ENCODE assay signal across 8 mouse cellular contexts in the genomic region with DNA sequence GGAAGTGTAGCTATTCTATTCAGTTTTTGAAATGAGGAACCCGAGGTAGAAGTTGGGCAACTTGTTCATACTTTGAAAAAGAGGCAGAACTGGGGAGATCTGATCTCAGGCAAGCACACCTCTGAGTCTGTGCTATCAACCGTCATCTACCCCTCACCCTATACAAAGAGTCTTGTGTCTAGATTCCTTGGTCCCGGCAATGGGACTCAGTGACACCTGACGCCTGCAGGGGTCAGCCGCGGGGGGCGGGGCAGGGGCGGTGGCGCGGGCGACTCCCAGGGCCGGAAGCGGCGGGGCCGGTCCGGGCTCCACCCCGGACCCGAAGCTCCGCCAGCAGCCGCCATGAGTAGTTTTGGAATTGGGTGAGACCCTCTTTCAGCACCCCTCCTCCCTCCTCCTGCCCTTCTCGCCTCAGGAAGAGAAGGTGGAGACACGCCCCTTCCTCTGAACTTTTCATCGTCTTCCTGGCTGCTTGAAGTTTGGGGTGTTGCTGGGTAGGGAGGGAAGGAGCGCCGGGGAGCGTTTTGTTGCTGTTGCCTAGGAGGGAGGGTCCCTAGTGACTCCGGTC. TPM values are rescaled to one million over a fixed set of nuclear protein-coding genes. Genes with fewer than 3 reads are reported as not detected.
DNase-seq lines count a peak whose midpoint lies in the region; ATAC-seq and TF ChIP-seq lines count a peak whose summit lies in the region.

No protein-coding gene starts in this region.

- peaks cover 10% of the 10 kb centered on the region for H3K4me1 ChIP-seq in forebrain, embryonic 11.5 days (replicated peaks; ENCODE audit: control insufficient read depth, insufficient read depth, low read length)
- peaks cover 59% of the 10 kb centered on the region for H3K4me1 ChIP-seq in hindbrain, embryonic 13.5 days (replicated peaks)
- H3K4me1 ChIP-seq in liver, adult 2 months (ENCODE audit: control insufficient read depth, insufficient read depth, low read length) = 0 out of 2 replicates have a peak, but pooled peaks cover 2% of the 10 kb centered on the region
- no peaks in the 10 kb centered on the region; the same call in 1 of the 2 replicates for H3K4me1 ChIP-seq in midbrain, postnatal 0 days (ENCODE audit: insufficient read depth, low read length)

- 2% methylated on average over 25 of the region's 27 CpGs for WGBS in forebrain, embryonic 11.5 days
- 4% methylated on average over 26 of the region's 27 CpGs for WGBS in hindbrain, embryonic 13.5 days
- WGBS in liver, adult 2 months = 1% methylated on average over 27 of the region's 27 CpGs
- WGBS in midbrain, postnatal 0 days = 7% methylated on average over 23 of the region's 27 CpGs

- H3K9me3 ChIP-seq in forebrain, embryonic 11.5 days (ENCODE audit: control insufficient read depth, low read length) = no peaks in the 10 kb centered on the region
- H3K9me3 ChIP-seq in hindbrain, embryonic 13.5 days = no peaks in the 10 kb centered on the region
- no peaks in the 10 kb centered on the region for H3K9me3 ChIP-seq in midbrain, postnatal 0 days (ENCODE audit: low read length)

- H3K4me2 ChIP-seq in forebrain, embryonic 11.5 days (ENCODE audit: low read depth, low read length, severe bottlenecking) = peak overlapping the region; percentile 74
- H3K4me2 ChIP-seq in hindbrain, embryonic 13.5 days = peak overlapping the region; percentile 52
- peak overlapping the region; percentile 36 for H3K4me2 ChIP-seq in midbrain, postnatal 0 days (ENCODE audit: low read depth, low read length, poor library complexity, severe bottlenecking)

- DNase-seq in urinary bladder, postnatal 14 days (ENCODE audit: low spot score) = peak; percentile 58
- no peak for DNase-seq in urinary bladder, adult 2 months (ENCODE audit: low spot score)
- peak; percentile 82 for DNase-seq in forebrain, embryonic 11.5 days (ENCODE audit: low spot score)
- DNase-seq in liver, adult 2 months (ENCODE audit: extremely low read depth, low read depth, low spot score) = peak; percentile 18
- DNase-seq in midbrain, postnatal 0 days (ENCODE audit: low spot score) = no peak
- no peak for DNase-seq in right cerebral cortex, postnatal 25 days
- DNase-seq in layer of hippocampus, postnatal 36 days = no peak

- no peak for ATAC-seq in forebrain, embryonic 11.5 days (replicated peaks; ENCODE audit: low FRiP score)
- ATAC-seq in hindbrain, embryonic 13.5 days (ENCODE audit: low FRiP score) = no peak
- no peak for ATAC-seq in midbrain, postnatal 0 days (ENCODE audit: low FRiP score)

- no peaks in the 10 kb centered on the region for H3K79me2 ChIP-seq in liver, adult 2 months (ENCODE audit: control insufficient read depth, insufficient read depth, low read length)

- TF ChIP-seq POLR2A in liver, adult 2 months (IDR thresholded peaks at IDR 0.05; ENCODE audit: extremely low read depth, insufficient read depth, low read length) = no peak

- no peak overlapping the region for H3K27ac ChIP-seq in forebrain, embryonic 11.5 days (ENCODE audit: low read depth, low read length)
- no peak overlapping the region for H3K27ac ChIP-seq in hindbrain, embryonic 13.5 days
- no peak overlapping the region for H3K27ac ChIP-seq in liver, adult 2 months (replicated peaks; ENCODE audit: insufficient read depth, low read depth, low read length)
- H3K27ac ChIP-seq in midbrain, postnatal 0 days (ENCODE audit: low read depth, low read length) = no peak overlapping the region

- H3K36me3 ChIP-seq in forebrain, embryonic 11.5 days (ENCODE audit: control insufficient read depth, insufficient read depth, low read length) = no peaks in the 10 kb centered on the region
- H3K36me3 ChIP-seq in hindbrain, embryonic 13.5 days = peaks cover 32% of the 10 kb centered on the region
- H3K36me3 ChIP-seq in liver, adult 2 months (ENCODE audit: control insufficient read depth, insufficient read depth, low read length) = no peaks in the 10 kb centered on the region
- H3K36me3 ChIP-seq in midbrain, postnatal 0 days (ENCODE audit: insufficient read depth, low read length) = peaks cover 7% of the 10 kb centered on the region

- H3K27me3 ChIP-seq in forebrain, embryonic 11.5 days (ENCODE audit: control insufficient read depth, insufficient read depth, low read length) = peaks cover 41% of the 10 kb centered on the region
- H3K27me3 ChIP-seq in hindbrain, embryonic 13.5 days = peaks cover 48% of the 10 kb centered on the region
- peaks cover 16% of the 10 kb centered on the region for H3K27me3 ChIP-seq in liver, adult 2 months (ENCODE audit: control insufficient read depth, insufficient read depth, low read length)
- H3K27me3 ChIP-seq in midbrain, postnatal 0 days (ENCODE audit: insufficient read depth, low read length) = no peaks in the 10 kb centered on the region

- peak overlapping the region; percentile 59 for H3K9ac ChIP-seq in forebrain, embryonic 11.5 days (ENCODE audit: low read length)
- H3K9ac ChIP-seq in hindbrain, embryonic 13.5 days = peak overlapping the region; percentile 65
- H3K9ac ChIP-seq in liver, adult 2 months (ENCODE audit: low read depth, low read length) = peak overlapping the region; percentile 61
- 0 out of 2 replicates have a peak overlapping the region, but pooled peaks have one; percentile 19 for H3K9ac ChIP-seq in midbrain, postnatal 0 days (replicated peaks; ENCODE audit: low read length, poor library complexity, severe bottlenecking)

- H3K4me3 ChIP-seq in forebrain, embryonic 11.5 days (ENCODE audit: low read depth, low read length) = peak overlapping the region; percentile 48
- H3K4me3 ChIP-seq in hindbrain, embryonic 13.5 days = peak overlapping the region; percentile 34
- H3K4me3 ChIP-seq in liver, adult 2 months (ENCODE audit: insufficient read depth, low read depth, low read length) = peak overlapping the region; percentile 66
- H3K4me3 ChIP-seq in midbrain, postnatal 0 days (ENCODE audit: low read depth, low read length) = peak overlapping the region; percentile 21

- TF ChIP-seq CTCF in liver, adult 2 months (IDR thresholded peaks at IDR 0.05; ENCODE audit: low read depth, low read length) = no peak
- no peak for TF ChIP-seq CTCF in midbrain, postnatal 0 days (IDR thresholded peaks at IDR 0.05)

RNA-seq across cellular contexts. Expression of gene Eml2, which starts 4.7 kb away (rescaled TPM):
- polyA plus RNA-seq in urinary bladder, adult 2 months (2012; rRNA removed) = 58.3 and 61.8 TPM in 2 replicates
- polyA plus RNA-seq in forebrain, embryonic 11.5 days (2014; fragmentation: Nextera tagmentation; extraction: Ambion mirVana) = 2.0 and 2.1 TPM in 2 replicates
- 6.6 and 8.2 TPM in 2 replicates for polyA plus RNA-seq in hindbrain, embryonic 13.5 days (2015; fragmentation: Nextera tagmentation; extraction: Ambion mirVana)
- 9.8 and 11.1 TPM in 2 replicates for total RNA-seq in liver, adult 2 months (2014; rRNA removed)
- 9.7 and 12.2 TPM in 2 replicates for polyA plus RNA-seq in liver, adult 2 months (2012; rRNA removed)
- total RNA-seq in midbrain, postnatal 0 days (2014; rRNA removed) = 83.7 and 89.0 TPM in 2 replicates
- 13.1 and 13.4 TPM in 2 replicates for polyA plus RNA-seq in midbrain, postnatal 0 days (2015; fragmentation: Nextera tagmentation; extraction: Ambion mirVana)
- 100 to 1,000 TPM; 145 to 149 TPM for total RNA-seq in layer of hippocampus, postnatal 36 days (2021)

RNA-seq across cellular contexts. Expression of gene Gipr, which starts 15.0 kb away (rescaled TPM):
- polyA plus RNA-seq in urinary bladder, adult 2 months (2012; rRNA removed) = 0.09 and 0.28 TPM in 2 replicates
- 0.56 and 0.75 TPM in 2 replicates for polyA plus RNA-seq in forebrain, embryonic 11.5 days (2014; fragmentation: Nextera tagmentation; extraction: Ambion mirVana)
- 1.6 and 2.3 TPM in 2 replicates for polyA plus RNA-seq in hindbrain, embryonic 13.5 days (2015; fragmentation: Nextera tagmentation; extraction: Ambion mirVana)
- not detected in 2 replicates for total RNA-seq in liver, adult 2 months (2014; rRNA removed)
- not detected in 2 replicates for polyA plus RNA-seq in liver, adult 2 months (2012; rRNA removed)
- total RNA-seq in midbrain, postnatal 0 days (2014; rRNA removed) = 2.3 and 7.4 TPM in 2 replicates
- polyA plus RNA-seq in midbrain, postnatal 0 days (2015; fragmentation: Nextera tagmentation; extraction: Ambion mirVana) = 1.7 and 2.3 TPM in 2 replicates
- 1 to 10 TPM in 1 of 2 experiments, under 1 TPM in 1; 0.62 to 1.9 TPM for total RNA-seq in layer of hippocampus, postnatal 36 days (2021)

RNA-seq across cellular contexts. Expression of gene Gpr4, which starts 31.4 kb away (rescaled TPM):
- polyA plus RNA-seq in urinary bladder, adult 2 months (2012; rRNA removed) = 13.5 and 14.3 TPM in 2 replicates
- polyA plus RNA-seq in forebrain, embryonic 11.5 days (2014; fragmentation: Nextera tagmentation; extraction: Ambion mirVana) = 1.6 and 2.5 TPM in 2 replicates
- 1.8 and 2.3 TPM in 2 replicates for polyA plus RNA-seq in hindbrain, embryonic 13.5 days (2015; fragmentation: Nextera tagmentation; extraction: Ambion mirVana)
- total RNA-seq in liver, adult 2 months (2014; rRNA removed) = 0.09 and 0.40 TPM in 2 replicates
- 1.8 and 2.7 TPM in 2 replicates for polyA plus RNA-seq in liver, adult 2 months (2012; rRNA removed)
- total RNA-seq in midbrain, postnatal 0 days (2014; rRNA removed) = 3.1 and 4.7 TPM in 2 replicates
- 6.1 and 6.2 TPM in 2 replicates for polyA plus RNA-seq in midbrain, postnatal 0 days (2015; fragmentation: Nextera tagmentation; extraction: Ambion mirVana)
- 1 to 10 TPM; 2.4 to 2.5 TPM for total RNA-seq in layer of hippocampus, postnatal 36 days (2021)

RNA-seq across cellular contexts. Expression of gene Snrpd2, which starts 31.4 kb away (rescaled TPM):
- 122 and 124 TPM in 2 replicates for polyA plus RNA-seq in urinary bladder, adult 2 months (2012; rRNA removed)
- 154 and 158 TPM in 2 replicates for polyA plus RNA-seq in forebrain, embryonic 11.5 days (2014; fragmentation: Nextera tagmentation; extraction: Ambion mirVana)
- polyA plus RNA-seq in hindbrain, embryonic 13.5 days (2015; fragmentation: Nextera tagmentation; extraction: Ambion mirVana) = 123 and 128 TPM in 2 replicates
- total RNA-seq in liver, adult 2 months (2014; rRNA removed) = 28.4 and 29.4 TPM in 2 replicates
- polyA plus RNA-seq in liver, adult 2 months (2012; rRNA removed) = 16.4 and 17.7 TPM in 2 replicates
- 31.4 and 36.7 TPM in 2 replicates for total RNA-seq in midbrain, postnatal 0 days (2014; rRNA removed)
- polyA plus RNA-seq in midbrain, postnatal 0 days (2015; fragmentation: Nextera tagmentation; extraction: Ambion mirVana) = 115 and 116 TPM in 2 replicates
- 10 to 100 TPM; 79.1 to 79.2 TPM for total RNA-seq in layer of hippocampus, postnatal 36 days (2021)

RNA-seq across cellular contexts. Expression of gene Qpctl, which starts 31.9 kb away (rescaled TPM):
- 11.1 and 13.1 TPM in 2 replicates for polyA plus RNA-seq in urinary bladder, adult 2 months (2012; rRNA removed)
- polyA plus RNA-seq in forebrain, embryonic 11.5 days (2014; fragmentation: Nextera tagmentation; extraction: Ambion mirVana) = 13.8 and 13.9 TPM in 2 replicates
- polyA plus RNA-seq in hindbrain, embryonic 13.5 days (2015; fragmentation: Nextera tagmentation; extraction: Ambion mirVana) = 23.1 and 23.8 TPM in 2 replicates
- 4.3 and 6.3 TPM in 2 replicates for total RNA-seq in liver, adult 2 months (2014; rRNA removed)
- polyA plus RNA-seq in liver, adult 2 months (2012; rRNA removed) = 8.9 and 11.7 TPM in 2 replicates
- total RNA-seq in midbrain, postnatal 0 days (2014; rRNA removed) = 17.3 and 17.8 TPM in 2 replicates
- polyA plus RNA-seq in midbrain, postnatal 0 days (2015; fragmentation: Nextera tagmentation; extraction: Ambion mirVana) = 30.2 and 32.5 TPM in 2 replicates
- 10 to 100 TPM; 18.1 to 18.6 TPM for total RNA-seq in layer of hippocampus, postnatal 36 days (2021)

Comparison
In these comparisons a context has a peak if more than half of its experiments do, and no peak if none do; other contexts are left out.
1. DNase-seq: peak in urinary bladder, postnatal 14 days (single experiment), forebrain, embryonic 11.5 days (single experiment) and liver, adult 2 months (single experiment); none in urinary bladder, adult 2 months (single experiment), midbrain, postnatal 0 days (single experiment), right cerebral cortex, postnatal 25 days (single experiment) and layer of hippocampus, postnatal 36 days (0 of 2).
2. Peak in every context shown above with its lines, with median percentiles within 50 percentile points of each other: H3K4me2 ChIP-seq, H3K4me3 ChIP-seq and H3K9ac ChIP-seq.